ENCODE assay signal across 29 mouse cellular contexts in genomic region chr2:70148821-70149510, GRCm38 (mm10).
DNase-seq lines count a peak whose midpoint lies in the region; ATAC-seq and TF ChIP-seq lines count a peak whose summit lies in the region.
"Had no signal": no experiment of that assay in that cellular context is flagged by ENCODE, and none has a peak within 500 bp of the region (broad histone marks: within the 10 kb centered on the region; RNA-seq: fewer than 3 reads in every experiment).

No protein-coding gene starts in this region.

- WGBS in forebrain, embryonic 15.5 days = 81% methylated on average over 13 of the region's 13 CpGs
- WGBS in forebrain, embryonic 14.5 days = 79% methylated on average over 13 of the region's 13 CpGs
- 74% methylated on average over 13 of the region's 13 CpGs for WGBS in olfactory bulb, adult 2 months

- TF ChIP-seq CTCF in olfactory bulb, adult 2 months (IDR thresholded peaks at IDR 0.05; ENCODE audit: insufficient read depth, low read depth, low read length) = no peak

- H3K4me3 ChIP-seq in forebrain, embryonic 15.5 days = no peak overlapping the region
- H3K4me3 ChIP-seq in forebrain, embryonic 14.5 days (ENCODE audit: low read depth, low read length) = no peak overlapping the region
- H3K4me3 ChIP-seq in olfactory bulb, adult 2 months (ENCODE audit: insufficient read depth, low read depth, low read length) = no peak overlapping the region
- H3K4me3 ChIP-seq: embryonic facial prominence, embryonic 12.5 days; embryonic facial prominence, embryonic 15.5 days; heart, embryonic 12.5 days; heart, embryonic 15.5 days had no signal

- no peak for DNase-seq in forebrain, embryonic 14.5 days (ENCODE audit: low spot score)
- DNase-seq in ES-CJ7 (ENCODE audit: low read depth, low spot score) (peak; percentile 59), ZHBTc4 (ENCODE audit: low read depth, low spot score) (peak; percentile 54)
- no peak for DNase-seq in kidney, adult 18-20 months
- DNase-seq in cerebellum, postnatal 14 days = no peak
- DNase-seq: adrenal gland, adult 8-10 months; adrenal gland, postnatal 25 days; cerebellum, adult 11-12 months; cerebellum, adult 9-10 months; cerebellum, postnatal 25 days; gastrocnemius, postnatal 10 days; gastrocnemius, postnatal 36 days; heart, postnatal 10 days; heart, postnatal 4 days; kidney, adult 2 months had no signal

- no peak for TF ChIP-seq POLR2A in olfactory bulb, adult 2 months (IDR thresholded peaks at IDR 0.05; ENCODE audit: insufficient read depth, low read depth, low read length)

- no peaks in the 10 kb centered on the region for H3K36me3 ChIP-seq in forebrain, embryonic 15.5 days
- H3K36me3 ChIP-seq in forebrain, embryonic 14.5 days (ENCODE audit: control insufficient read depth, insufficient read depth, low read length) = no peaks in the 10 kb centered on the region
- H3K36me3 ChIP-seq: embryonic facial prominence, embryonic 12.5 days; embryonic facial prominence, embryonic 15.5 days; G1E; heart, embryonic 12.5 days; heart, embryonic 15.5 days had no signal

- no peaks in the 10 kb centered on the region for H3K9me3 ChIP-seq in forebrain, embryonic 15.5 days
- H3K9me3 ChIP-seq in forebrain, embryonic 14.5 days (replicated peaks; ENCODE audit: control insufficient read depth, low read length) = no peaks in the 10 kb centered on the region
- H3K9me3 ChIP-seq: embryonic facial prominence, embryonic 12.5 days; embryonic facial prominence, embryonic 15.5 days; G1E; heart, embryonic 12.5 days; heart, embryonic 15.5 days had no signal

- peak overlapping the region; percentile 66 for H3K27ac ChIP-seq in forebrain, embryonic 15.5 days (replicated peaks)
- no peak overlapping the region; the same call in 1 of the 2 replicates for H3K27ac ChIP-seq in forebrain, embryonic 14.5 days (ENCODE audit: low read depth, low read length)
- H3K27ac ChIP-seq in olfactory bulb, adult 2 months (ENCODE audit: insufficient read depth, low read depth, low read length) = peak overlapping the region; percentile 7
- H3K27ac ChIP-seq: embryonic facial prominence, embryonic 12.5 days; embryonic facial prominence, embryonic 15.5 days; heart, embryonic 15.5 days; hindbrain, embryonic 14.5 days; hindbrain, postnatal 0 days had no signal

- ATAC-seq in forebrain, embryonic 15.5 days (replicated peaks) = no peak
- no peak for ATAC-seq in forebrain, embryonic 14.5 days
- ATAC-seq: activated CD4-positive, CD25-positive, alpha-beta regulatory T cell, adult 4 months; CD4-positive, CD25-positive, alpha-beta regulatory T cell, adult 4 months; hindbrain, postnatal 0 days; inflammation-experienced regulatory T-cells, adult 6 months; intestine, embryonic 16.5 days; Patski had no signal

- H3K27me3 ChIP-seq in forebrain, embryonic 15.5 days = no peaks in the 10 kb centered on the region
- no peaks in the 10 kb centered on the region for H3K27me3 ChIP-seq in forebrain, embryonic 14.5 days (replicated peaks; ENCODE audit: control insufficient read depth, insufficient read depth, low read length)
- H3K27me3 ChIP-seq: embryonic facial prominence, embryonic 12.5 days; embryonic facial prominence, embryonic 15.5 days; heart, embryonic 12.5 days; heart, embryonic 15.5 days; Patski had no signal

- H3K4me2 ChIP-seq in forebrain, embryonic 15.5 days (replicated peaks) = no peak overlapping the region
- no peak overlapping the region for H3K4me2 ChIP-seq in forebrain, embryonic 14.5 days (ENCODE audit: low read length)
- H3K4me2 ChIP-seq: embryonic facial prominence, embryonic 12.5 days; embryonic facial prominence, embryonic 15.5 days; heart, embryonic 12.5 days; heart, embryonic 15.5 days; hindbrain, embryonic 14.5 days had no signal

- peaks cover 8% of the 10 kb centered on the region; the same call in 1 of the 2 replicates for H3K4me1 ChIP-seq in forebrain, embryonic 15.5 days
- H3K4me1 ChIP-seq in forebrain, embryonic 14.5 days (ENCODE audit: control insufficient read depth, insufficient read depth, low read length) = peaks cover 6% of the 10 kb centered on the region; the same call in 1 of the 2 replicates
- H3K4me1 ChIP-seq in olfactory bulb, adult 2 months (ENCODE audit: control insufficient read depth, insufficient read depth, low read length) = peaks cover 13% of the 10 kb centered on the region; the same call in 1 of the 2 replicates
- H3K4me1 ChIP-seq: embryonic facial prominence, embryonic 12.5 days; embryonic facial prominence, embryonic 15.5 days; heart, embryonic 12.5 days; heart, embryonic 15.5 days had no signal

- H3K9ac ChIP-seq in forebrain, embryonic 15.5 days (replicated peaks) = no peak overlapping the region
- H3K9ac ChIP-seq in forebrain, embryonic 14.5 days (ENCODE audit: low read length) = no peak overlapping the region
- H3K9ac ChIP-seq: embryonic facial prominence, embryonic 12.5 days; embryonic facial prominence, embryonic 15.5 days; heart, embryonic 12.5 days; heart, embryonic 15.5 days; hindbrain, embryonic 14.5 days had no signal

Comparison
In these comparisons a context has a peak if more than half of its experiments do, and no peak if none do; other contexts are left out.
1. DNase-seq: peak in ES-CJ7 (single experiment) and ZHBTc4 (single experiment); none in forebrain, embryonic 14.5 days (single experiment), kidney, adult 18-20 months (single experiment) and cerebellum, postnatal 14 days (0 of 2).